Mouse (Mus musculus) cerebellum, adult 8-10 months (tissue): ENCODE data around the gene Mapk13.
A peak's percentile ranks its signal among the peaks of the same experiment; 100 is the strongest.
"Not testable (repeated sequence)": the region's sequence is repeated elsewhere in the genome, so short reads cannot be mapped to it uniquely, and the experiment has no call there.

ENCODE experiments used
- DNase-seq: peaks from one replicate; pipeline ENCODE4 v3.0.0; 2022

Gene Mapk13

GRCm38 (mm10) chr17:28769121-28769874 lies at the start of gene Mapk13:
Gene Mapk13 (plus strand): TSS chr17:28769297.
- DNase-seq: no peak

- no peak for DNase-seq
Observed at GRCm38 (mm10) chr17:28725783-28726182, 43.3 kb upstream of the Mapk13 start, which contains the start of gene AC170998.1. Gene AC170998.1 (plus strand): TSS chr17:28726083.

- not testable (repeated sequence) for DNase-seq
Observed at GRCm38 (mm10) chr17:28727511-28727910, 41.6 kb upstream of the Mapk13 start.

GRCm38 (mm10) chr17:28735317-28736105 lies 33.6 kb upstream of the Mapk13 start:
- DNase-seq: no peak

- no peak for DNase-seq
Observed at GRCm38 (mm10) chr17:28736486-28736885, 32.6 kb upstream of the Mapk13 start.

- no peak for DNase-seq
Observed at GRCm38 (mm10) chr17:28737973-28738372, 31.1 kb upstream of the Mapk13 start.

GRCm38 (mm10) chr17:28739244-28739643 lies 29.9 kb upstream of the Mapk13 start:
- DNase-seq: no peak

GRCm38 (mm10) chr17:28743145-28743866 lies 25.8 kb upstream of the Mapk13 start:
- DNase-seq: peak; percentile 26

- no peak for DNase-seq
Observed at GRCm38 (mm10) chr17:28743916-28744315, 25.2 kb upstream of the Mapk13 start.

GRCm38 (mm10) chr17:28745773-28746172 lies 23.3 kb upstream of the Mapk13 start:
- DNase-seq: no peak

GRCm38 (mm10) chr17:28748001-28748400 lies 21.1 kb upstream of the Mapk13 start:
- DNase-seq: no peak

GRCm38 (mm10) chr17:28750580-28750979 lies 18.5 kb upstream of the Mapk13 start:
- no peak for DNase-seq

GRCm38 (mm10) chr17:28756447-28756846 lies 12.7 kb upstream of the Mapk13 start:
- DNase-seq: no peak

GRCm38 (mm10) chr17:28757470-28757869 lies 11.6 kb upstream of the Mapk13 start:
- DNase-seq: no peak

- no peak for DNase-seq
Observed at GRCm38 (mm10) chr17:28760736-28761312, 8.3 kb upstream of the Mapk13 start.

GRCm38 (mm10) chr17:28761871-28762270 lies 7.2 kb upstream of the Mapk13 start:
- DNase-seq: peak; percentile 82

GRCm38 (mm10) chr17:28766203-28766602 lies 2.9 kb upstream of the Mapk13 start:
- no peak for DNase-seq

GRCm38 (mm10) chr17:28766781-28767515 lies 2.1 kb upstream of the Mapk13 start:
- DNase-seq: no peak

GRCm38 (mm10) chr17:28769875-28770421 lies 851 bp downstream of the Mapk13 start:
- peak; percentile 35 for DNase-seq

GRCm38 (mm10) chr17:28771289-28771688 lies 2.2 kb downstream of the Mapk13 start:
- no peak for DNase-seq

- DNase-seq: not testable (repeated sequence)
Observed at GRCm38 (mm10) chr17:28774303-28774702, 5.2 kb downstream of the Mapk13 start.

- no peak for DNase-seq
Observed at GRCm38 (mm10) chr17:28775161-28775560, 6.1 kb downstream of the Mapk13 start.
